Mouse (Mus musculus) liver, adult 2 months (tissue): ENCODE measurements at regions not wholly inside any gene's neighbourhood (a gene's known extent, or its start where the extent isn't known, plus 50 kb on each side); places are given as distances from the start of the nearest gene placed in this dataset.

Experiments
- CTCF ChIP-seq: fragments of 200-500 bp; IDR thresholded peaks from 2 replicates; pipeline ENCODE4 v1.5.1; 2011; ENCODE audit warnings: low read depth, low read length, control low read depth
- POLR2A ChIP-seq: fragments of 200-500 bp; IDR thresholded peaks from 2 replicates; pipeline ENCODE4 v1.6.1; 2011; ENCODE audit warnings: low read length, control low read depth; ENCODE audit not compliant: insufficient read depth; ENCODE audit errors: extremely low read depth

DNA sequence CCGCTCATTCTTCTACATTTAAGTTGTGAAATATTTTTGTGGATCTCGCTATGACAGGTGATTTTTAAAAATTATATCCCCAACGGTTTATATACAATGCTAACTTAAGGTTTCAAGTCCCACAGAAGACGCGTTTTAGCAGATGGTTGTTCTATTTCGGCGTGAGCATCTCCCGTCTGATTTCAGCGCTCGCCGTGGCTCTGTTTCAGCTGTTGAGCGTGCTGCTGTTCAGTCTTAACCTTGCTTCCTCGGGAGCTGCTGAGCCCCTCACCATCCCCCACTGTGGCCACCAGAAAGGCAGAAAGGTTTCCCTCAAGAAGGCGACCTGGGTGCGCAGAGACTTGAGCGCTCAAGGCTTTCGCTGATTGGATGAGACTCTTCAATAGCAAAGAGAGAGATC lies 234.7 kb upstream of the Msx2 start:
- TF ChIP-seq CTCF (no peak), POLR2A (no peak)
